Mouse (Mus musculus): ENCODE data around the gene Nxpe5. TPM values are rescaled to one million over a fixed set of nuclear protein-coding genes. Genes with fewer than 3 reads are reported as not detected.
A peak's percentile ranks its signal among the peaks of the same experiment; 100 is the strongest.

The Nxpe5 gene
- total RNA-seq, 2 experiments from 2014 or later, result 0.40 to 0.54 TPM

GRCm38 (mm10) chr5:138253061-138253460 lies 27.4 kb downstream of the Nxpe5 start:
- no peak for DNase-seq

DNA sequence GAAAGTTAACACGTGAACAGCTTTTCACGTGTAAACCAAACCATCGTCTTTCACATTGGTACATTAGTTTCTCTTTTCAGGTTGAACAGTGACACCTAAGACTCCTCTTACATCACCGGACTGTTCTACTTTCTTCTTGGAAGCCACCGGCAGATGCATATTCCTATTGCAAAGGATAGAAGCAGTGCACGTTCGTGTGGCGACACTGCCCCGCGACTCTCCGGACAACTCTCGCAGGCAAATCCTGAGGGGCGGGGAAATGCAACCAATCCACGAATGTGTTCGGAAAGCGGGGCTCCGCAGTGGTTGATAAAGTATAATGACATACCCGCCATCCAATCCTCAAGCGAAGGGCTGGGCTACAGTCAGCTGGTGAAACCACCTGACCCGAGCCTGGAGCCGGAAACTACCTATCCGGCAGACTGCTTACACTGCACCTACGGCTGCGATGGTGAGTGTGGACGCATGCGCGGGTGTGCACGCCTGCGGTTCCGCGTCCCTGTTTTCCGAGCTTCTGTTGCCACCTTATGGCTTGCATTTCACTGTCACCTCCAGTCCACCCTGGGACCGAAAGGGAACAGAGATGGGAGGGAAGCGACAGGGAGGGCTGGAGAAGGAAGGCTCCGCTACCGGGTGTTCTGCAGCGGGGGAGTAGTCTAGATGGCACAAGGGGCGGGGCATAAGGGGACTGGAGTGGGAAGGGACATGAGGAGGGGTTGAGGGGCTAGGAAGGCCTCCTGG lies 29.8 kb downstream of the Nxpe5 start, which contains the start of gene Lamtor4:
Gene Lamtor4, plus strand, starts transcription at position 130 of the 741 bp plus-strand sequence.
- peak; percentile 93 for DNase-seq

DNA sequence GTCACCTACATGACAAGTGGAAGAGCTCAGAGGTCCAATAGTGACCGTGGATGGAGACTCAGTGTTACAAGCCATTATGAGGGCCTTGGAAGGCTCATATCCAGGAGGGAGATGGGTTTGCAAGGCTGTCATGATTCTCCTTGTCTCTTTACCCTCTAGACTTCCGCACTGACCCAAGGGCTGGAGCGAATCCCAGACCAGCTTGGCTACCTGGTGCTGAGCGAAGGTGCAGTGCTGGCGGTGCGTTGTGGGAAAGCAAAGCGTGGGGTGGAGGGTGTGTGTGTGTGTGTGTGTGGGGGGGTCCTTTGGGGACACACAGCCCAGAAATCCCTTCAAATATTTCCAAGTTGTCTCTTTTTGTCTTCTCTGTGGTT lies 30.4 kb downstream of the Nxpe5 start:
- DNase-seq, result no peak

- no peak for DNase-seq
Measured at GRCm38 (mm10) chr5:138256966-138257584, 31.4 kb downstream of the Nxpe5 start.

GRCm38 (mm10) chr5:138257585-138257978 lies 31.9 kb downstream of the Nxpe5 start:
- DNase-seq, result no peak

DNA sequence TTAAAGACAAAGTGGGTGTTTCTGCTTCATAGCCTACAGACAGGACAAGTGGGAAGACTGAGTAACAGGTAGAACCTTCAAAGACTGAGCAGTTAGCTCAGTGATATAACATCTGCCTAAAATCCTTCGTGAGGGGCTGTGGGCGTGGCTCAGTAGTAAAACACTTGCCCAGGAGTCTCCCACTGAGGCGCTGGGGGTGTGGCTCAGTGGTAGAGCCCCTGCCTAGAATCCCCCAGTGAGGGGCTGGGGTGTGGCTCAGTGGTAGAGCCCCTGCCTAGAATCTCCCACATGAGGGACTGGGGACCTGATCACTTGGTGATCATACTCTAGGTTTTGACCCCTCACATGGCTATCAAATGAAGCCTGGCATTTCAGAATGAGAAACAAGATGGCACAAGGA lies 32.4 kb downstream of the Nxpe5 start:
- DNase-seq, result no peak

- no peak for DNase-seq
Measured at GRCm38 (mm10) chr5:138258542-138258941, 32.8 kb downstream of the Nxpe5 start.

- no peak for DNase-seq
Measured at GRCm38 (mm10) chr5:138258993-138259392, 33.3 kb downstream of the Nxpe5 start.

DNA sequence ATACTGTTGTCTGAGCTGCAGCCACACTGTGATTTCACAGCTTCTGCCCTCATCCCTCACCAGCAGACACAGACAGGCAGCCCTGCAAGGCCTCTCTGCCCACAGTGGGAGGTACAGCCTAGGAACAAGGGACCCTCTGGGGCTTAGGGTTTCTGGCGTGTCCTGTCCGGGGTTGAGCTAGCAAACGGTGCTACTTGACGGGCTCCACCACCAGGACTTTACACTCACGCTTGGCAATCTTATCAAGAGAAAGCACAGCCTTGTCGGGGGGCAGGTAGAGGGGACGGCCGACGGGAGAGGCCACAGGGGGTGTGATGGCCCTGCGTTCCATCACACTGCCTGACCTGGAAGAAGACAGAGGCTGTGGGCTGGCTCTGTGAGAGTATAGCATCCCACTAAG lies 34.4 kb downstream of the Nxpe5 start:
- no peak for DNase-seq

- DNase-seq, result no peak
Measured at GRCm38 (mm10) chr5:138260834-138261233, 35.1 kb downstream of the Nxpe5 start.

DNA sequence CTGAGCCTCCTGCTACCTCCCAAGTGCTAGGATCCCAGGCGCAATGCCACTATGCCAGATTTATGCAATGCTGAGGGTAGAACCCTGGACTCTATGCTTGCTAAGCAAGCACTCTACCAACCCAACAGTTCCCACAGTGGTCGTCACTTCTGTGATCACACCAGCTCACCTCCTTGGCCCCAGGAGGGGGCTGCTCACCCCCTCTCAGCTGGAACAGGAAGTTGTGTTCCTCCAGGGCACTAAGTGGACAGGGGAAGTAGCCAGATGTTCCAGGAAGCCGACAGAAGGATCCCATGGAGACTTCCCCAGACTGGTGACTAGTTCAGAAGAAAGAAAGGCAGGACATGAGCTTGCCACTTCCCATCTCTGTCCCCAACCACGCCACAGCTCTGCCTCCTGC lies 36.3 kb downstream of the Nxpe5 start:
- no peak for DNase-seq

- no peak for DNase-seq
Measured at GRCm38 (mm10) chr5:138262582-138263240, 37.0 kb downstream of the Nxpe5 start.

DNA sequence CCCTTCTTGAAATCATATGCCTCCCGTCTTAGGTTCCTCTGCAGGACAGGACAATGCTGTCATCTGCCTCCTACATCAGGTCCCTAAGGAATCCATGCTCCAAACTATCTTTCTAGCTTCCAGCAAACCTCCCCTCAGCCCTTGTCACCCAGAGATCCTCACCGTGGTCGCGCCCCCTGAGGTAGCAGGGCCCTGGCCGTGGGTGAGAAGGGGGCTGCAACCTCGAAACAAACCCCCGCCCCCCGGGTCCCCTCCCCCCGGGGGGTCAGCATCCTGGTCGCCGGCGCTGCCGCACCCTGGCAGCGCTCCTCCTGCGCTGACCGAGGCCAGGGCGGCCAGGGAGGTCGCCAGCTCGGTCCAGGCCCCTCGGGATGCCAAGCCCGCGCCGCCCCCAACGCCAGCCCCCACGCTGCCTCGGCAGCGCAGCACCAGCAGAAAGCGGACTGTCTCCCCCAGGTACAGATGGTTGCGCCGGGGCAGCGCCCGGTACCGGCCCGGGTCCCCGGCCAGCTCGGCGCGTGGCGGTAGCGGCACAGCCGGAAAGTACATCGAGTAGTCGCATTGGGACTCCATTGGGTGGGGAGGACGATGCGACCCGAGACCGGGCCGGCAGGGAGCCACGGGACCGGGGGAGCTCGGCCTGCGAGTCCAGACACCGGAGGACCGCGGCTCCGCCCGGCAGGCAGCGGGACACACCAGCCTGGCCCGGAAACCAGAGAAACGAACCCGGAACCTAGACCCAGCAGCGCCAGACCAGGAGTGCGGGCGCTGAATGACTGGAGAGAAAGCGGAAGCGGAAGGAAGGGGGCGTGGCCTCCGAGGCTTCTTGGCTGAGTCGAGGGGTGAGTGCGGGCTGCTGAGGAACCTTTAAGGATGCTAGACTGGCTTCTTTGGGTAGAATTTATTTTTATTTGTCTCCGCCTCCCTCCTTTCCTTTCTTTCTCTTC lies 37.8 kb downstream of the Nxpe5 start, which contains the start of gene BC037034:
Gene BC037034, minus strand, starts transcription at position 774 of the 947 bp plus-strand sequence.
- DNase-seq, result peak; percentile 86

GRCm38 (mm10) chr5:138264207-138264578 lies 38.5 kb downstream of the Nxpe5 start:
- DNase-seq, result no peak

- no peak for DNase-seq
Measured at GRCm38 (mm10) chr5:138265712-138266111, 40.0 kb downstream of the Nxpe5 start.

DNA sequence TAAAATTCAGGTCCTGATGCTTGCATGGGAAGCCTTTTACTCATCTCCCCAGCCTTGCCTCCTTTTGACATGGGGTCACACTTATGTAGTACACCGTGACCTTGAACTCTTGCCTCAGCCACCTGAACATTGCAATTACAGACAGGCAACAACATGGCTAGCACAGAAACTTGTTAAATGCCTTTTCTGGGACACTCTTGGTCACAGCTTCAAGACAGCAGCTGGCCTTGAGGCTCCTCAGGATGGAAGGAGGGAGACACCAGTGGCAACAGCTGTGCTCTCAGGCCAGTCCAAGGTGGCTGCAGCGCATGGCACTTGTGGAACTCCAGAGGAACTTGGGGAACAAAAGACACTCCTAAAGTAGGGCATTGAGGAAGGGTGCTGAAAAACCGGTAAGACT lies 41.4 kb downstream of the Nxpe5 start:
- no peak for DNase-seq

GRCm38 (mm10) chr5:138268980-138269379 lies 43.3 kb downstream of the Nxpe5 start:
- DNase-seq, result no peak

GRCm38 (mm10) chr5:138271232-138271631 lies 45.5 kb downstream of the Nxpe5 start:
- no peak for DNase-seq

GRCm38 (mm10) chr5:138272409-138272923 lies 46.8 kb downstream of the Nxpe5 start, which contains the start of gene Gal3st4:
Gal3st4 (minus strand) TSS chr5:138272840.
- peak; percentile 41 for DNase-seq

DNA sequence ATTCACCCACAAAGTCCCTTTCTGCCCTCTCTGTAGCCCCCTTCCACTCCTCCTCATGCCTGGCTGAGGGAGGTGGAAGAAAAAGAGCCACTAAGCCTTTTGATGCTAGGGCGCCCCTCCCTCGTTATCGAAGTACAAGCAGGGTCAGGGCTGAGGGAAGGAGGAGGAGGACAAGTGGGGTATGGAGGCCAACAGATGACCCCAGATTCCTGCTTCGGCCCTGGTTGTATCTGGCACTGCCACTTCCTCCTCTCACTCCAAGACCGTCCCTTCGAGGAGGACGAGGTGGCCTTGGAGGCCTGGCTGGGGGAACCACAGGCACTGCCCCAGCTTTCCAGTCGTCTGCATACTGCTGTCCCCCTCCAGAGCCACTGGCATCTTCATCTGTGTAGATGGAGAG lies 48.5 kb downstream of the Nxpe5 start:
- DNase-seq, result no peak

- no peak for DNase-seq
Measured at GRCm38 (mm10) chr5:138275216-138276050, 49.7 kb downstream of the Nxpe5 start.

All from gastrocnemius, postnatal 25 days (tissue).